Mouse (Mus musculus) T-cell, adult 2 months (primary cell): ENCODE data around the gene Prph.
"Not testable (repeated sequence)": the region's sequence is repeated elsewhere in the genome, so short reads cannot be mapped to it uniquely, and the experiment has no call there.

ENCODE experiments used
- DNase-seq: peaks from one replicate; pipeline ENCODE4 v3.0.0; 2022; ENCODE audit warnings: low spot score

The Prph gene

DNA sequence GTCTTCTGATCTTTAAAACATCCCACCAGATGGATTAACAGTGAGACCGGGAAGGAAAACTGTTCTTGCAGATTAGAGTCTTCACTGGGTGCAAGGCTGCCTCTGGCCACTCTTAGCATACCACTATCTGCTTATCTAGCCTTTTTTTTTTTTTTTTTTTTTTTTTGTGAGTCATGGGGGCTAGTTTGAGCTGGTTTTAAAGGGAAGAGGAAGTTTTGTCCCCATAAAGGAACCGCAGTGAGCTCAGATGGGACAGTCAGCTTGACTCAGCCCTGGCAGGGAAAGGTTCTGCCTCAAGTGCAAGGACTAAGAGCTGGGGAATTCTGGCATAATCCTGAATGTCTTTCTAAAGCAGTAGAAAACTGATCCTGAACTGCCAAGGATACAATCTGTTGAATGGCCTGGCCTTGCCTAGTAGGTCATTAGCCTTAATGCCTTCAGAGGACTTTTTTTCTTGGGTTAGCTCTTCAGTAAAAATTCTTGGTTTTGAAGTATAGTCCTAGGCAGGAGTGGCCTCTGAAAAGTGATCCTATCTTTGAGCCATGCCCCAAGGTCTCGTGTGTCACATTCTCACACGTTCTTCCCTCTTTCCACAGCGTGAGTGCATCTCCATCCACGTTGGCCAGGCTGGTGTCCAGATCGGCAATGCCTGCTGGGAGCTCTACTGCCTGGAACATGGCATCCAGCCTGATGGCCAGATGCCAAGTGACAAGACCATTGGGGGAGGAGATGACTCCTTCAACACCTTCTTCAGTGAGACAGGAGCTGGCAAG is 21.3 kb upstream of the Prph start:
- no peak for DNase-seq

DNA sequence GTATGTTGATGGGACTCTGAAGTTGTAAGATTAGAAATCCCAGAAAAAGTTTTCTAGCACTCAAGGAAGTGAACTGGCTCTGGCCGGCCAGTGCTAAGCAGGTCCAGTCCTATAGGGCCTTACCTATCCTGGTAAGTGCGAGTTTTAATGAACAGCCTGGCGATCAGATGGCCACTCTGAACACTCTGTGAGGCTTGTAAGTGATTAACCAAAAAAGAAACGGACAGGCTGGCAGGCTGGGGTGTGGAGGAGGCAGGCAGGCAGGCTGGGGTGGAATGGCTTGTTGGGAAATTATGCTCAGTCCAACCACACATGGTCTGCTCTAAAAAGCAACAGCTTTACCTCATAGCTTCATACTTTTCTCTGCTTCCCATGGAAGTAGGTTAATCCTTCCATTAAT is 19.5 kb upstream of the Prph start:
- DNase-seq = no peak

DNA sequence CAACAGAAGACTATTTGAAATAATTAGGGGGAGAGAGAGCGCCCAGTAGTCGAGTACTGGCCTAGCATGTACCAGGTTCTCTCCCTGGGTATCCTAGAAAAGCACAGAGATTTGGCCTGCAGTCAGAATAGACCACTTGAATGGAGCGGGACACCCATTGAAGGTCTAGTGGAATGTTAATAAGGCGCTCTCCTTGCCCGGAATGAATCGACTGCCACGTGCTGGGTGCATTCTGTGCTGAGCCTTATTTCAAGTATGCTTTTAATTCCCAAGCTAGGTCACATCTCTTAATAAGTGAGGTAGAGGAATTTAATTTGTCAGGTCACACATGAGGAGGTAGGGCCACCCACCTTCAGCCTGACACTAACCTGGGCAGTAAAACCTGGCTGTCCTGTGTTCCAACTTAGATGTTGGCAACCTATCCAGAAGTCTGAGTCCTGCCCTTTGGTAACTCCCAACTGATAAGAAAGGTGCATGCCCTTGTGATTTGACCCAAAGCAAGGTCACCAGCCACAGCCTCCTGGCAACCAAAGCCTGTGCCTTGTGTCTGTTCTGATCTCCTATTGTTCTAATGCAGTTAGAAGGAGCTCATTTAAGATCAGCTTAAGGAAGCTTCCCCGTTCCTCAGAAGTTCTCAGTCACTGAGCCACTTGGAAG is 18.6 kb upstream of the Prph start:
- DNase-seq = no peak

DNA sequence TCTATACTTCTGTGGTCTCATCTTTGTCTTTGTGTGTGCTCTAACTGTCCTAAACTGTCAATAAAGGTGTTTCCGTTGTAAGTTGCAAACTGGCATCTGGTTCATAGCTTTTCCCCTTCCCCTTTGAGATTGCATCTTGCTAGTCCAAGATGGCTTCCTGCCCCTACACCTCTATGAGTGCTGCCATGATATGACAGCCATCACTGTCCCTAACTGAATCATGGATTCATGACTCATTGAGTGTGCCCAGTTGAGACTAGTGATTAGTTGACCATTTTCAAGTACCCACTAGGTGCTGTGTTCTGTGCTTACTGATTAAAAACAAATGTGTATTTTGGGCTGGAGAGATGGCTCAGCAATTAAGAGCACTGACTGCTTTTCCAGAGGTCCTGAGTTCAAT is 16.9 kb upstream of the Prph start:
- DNase-seq = no peak

DNA sequence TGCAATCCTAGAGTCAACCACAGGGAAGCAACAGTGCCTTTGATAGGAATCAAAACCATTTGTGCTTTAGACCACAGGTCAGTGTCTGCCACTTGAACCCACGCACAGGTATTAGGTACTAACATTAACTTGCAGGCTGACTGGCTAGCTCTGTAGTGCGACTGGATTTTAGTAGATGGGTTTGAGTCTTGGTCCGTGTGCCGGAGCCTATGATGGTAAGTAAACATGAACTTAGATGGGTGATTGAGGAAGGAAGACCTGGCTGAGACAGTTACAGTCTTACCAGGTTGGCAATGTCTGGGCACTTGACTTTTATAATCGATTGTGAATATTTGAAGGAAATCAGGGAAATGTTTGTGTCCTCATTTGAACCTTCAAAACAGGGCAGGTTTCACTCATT is 16.2 kb upstream of the Prph start:
- no peak for DNase-seq

DNA sequence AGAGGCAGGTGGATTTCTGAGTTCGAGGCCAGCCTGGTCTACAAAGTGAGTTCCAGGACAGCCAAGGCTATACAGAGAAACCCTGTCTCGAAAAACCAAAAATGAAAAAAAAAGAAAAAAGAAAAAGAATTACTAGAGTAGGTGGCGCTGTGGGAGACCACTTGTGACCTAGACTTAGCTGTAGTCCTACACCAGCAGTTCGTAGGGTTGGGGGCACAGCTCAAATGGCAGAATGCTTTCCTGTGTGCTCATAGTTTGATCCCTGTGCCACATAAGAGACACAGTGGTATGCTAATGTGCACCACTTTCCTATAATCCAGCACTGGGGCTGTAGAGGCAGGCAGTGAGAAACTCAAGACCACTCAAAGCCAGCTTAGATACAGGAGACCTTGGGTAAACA is 15.7 kb upstream of the Prph start:
- DNase-seq = no peak

DNA sequence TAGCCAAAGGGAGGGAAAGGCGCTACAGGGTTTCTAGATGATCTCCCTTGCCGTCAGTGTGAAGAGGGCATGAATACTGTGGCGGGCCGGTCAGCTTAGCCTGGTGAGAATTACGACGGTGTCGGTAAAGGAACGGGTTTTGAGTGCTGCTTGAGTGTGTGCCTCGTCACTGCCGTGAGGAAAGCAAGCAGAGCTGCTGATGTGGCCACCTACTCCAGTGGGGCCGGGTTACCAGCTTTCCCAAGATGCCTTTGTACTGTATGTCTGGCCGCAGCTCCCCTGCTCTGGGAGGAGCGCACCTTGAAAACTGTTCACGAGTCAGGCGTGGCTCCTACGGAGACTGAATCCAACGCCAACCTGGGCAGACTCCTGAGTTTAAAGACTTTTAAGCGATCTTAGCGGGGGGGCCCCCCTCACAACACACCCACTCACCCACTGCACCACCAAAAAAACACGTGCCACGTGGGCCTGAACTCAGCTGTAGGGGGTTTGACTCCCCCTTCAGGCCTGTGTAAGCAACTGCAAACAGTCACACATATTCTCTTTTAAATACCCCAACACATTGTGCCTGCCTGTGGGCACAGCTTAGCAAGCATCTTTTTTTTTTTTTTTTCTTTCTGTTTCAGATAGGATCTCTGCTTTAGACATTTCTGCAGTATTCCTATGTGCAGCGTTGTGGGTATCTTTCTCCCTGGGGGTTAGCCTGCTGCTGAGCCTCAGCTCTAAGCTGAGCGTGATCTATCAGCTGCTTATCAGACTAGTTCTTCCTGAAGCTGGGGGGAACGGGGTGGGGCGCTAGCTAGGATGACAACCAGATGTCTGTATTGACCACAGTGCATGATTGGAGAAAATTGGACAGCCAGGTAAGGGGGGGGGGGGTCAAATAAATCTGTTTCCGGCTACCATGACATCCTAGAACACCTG is 14.7 kb upstream of the Prph start:
- no peak for DNase-seq

DNA sequence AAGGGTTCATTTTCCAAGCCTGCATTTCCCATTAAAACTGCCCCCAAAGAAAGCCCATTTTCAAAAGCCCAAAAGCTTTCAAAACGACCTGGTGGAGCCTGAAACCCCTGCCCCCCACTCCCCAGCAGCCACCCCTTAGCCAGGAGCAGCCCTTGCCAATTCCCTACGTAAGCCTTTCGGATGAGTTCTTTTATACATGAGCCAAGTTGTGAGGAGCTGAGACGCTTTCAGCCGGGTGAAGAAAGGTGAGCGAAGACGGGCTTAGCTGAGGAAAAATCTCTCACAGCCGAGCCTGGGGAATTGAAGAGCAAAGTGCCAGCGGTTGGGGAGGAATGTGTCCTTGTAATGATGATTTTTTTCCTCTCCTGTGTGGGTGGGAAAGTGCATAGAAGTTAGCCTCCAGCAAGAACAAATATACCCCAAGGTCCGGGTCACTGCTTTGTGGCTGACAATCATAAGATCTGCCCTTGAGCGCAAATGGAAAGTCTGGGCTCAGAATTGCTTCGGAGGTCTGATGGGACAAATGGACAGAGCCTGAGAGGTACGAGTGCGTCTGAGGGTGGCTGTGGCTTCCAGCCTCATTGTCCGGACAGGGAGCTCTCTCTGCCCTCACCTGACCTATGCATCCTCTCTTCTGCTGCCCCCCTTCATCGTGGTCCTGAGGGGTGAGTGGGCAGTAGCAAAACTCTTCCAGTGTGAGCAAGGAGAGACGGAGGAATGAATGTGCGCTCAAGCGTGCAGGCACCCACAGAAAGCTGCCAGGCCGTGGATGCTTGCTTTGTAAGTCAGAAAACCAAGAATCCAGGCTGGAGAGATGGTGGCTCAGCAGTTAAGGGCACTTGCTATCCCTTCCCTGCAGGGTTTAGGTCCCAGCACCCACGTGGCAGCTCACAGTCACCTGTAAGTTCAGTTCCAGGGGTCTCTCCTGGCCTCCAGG is 13.8 kb upstream of the Prph start:
- DNase-seq = no peak

DNA sequence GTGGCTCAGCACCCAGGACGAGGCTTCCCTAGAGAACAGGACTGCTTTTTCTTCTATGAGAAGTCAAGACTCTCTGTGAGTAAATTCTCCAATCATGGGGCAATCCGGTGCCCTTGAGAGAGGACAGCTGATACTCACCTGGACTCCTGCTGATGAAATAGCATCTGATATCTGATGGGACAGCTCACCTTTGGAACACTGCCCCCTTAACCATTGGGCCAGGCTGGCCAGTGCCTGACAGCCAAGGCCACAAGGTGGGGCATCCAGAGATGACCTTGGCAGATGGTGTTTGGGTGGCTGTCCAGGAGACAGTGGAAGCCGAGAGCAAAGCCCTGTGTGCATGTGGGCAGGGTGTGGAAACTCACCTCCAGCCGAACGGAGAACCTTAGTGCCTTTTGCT is 12.6 kb upstream of the Prph start:
- DNase-seq = no peak

DNA sequence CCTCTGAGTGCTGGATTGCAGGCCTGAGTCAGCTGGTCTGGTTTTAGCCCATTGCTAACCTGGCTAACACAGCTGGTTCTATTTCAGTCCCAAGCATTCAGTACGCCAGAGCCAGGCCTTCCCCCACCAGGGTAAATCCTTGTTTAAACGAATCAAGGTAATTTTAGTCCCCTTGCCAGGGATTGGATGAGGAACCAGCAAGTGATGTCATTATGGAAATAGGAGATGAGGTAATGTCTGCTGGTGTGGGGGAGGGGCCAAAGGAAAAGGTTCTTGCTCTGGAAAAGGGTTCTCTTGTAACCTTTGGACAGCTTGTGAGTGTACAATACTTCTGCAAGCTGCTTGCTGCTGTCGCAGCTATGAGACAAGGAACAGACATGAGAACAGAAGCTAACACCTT is 10.1 kb upstream of the Prph start:
- no peak for DNase-seq

DNA sequence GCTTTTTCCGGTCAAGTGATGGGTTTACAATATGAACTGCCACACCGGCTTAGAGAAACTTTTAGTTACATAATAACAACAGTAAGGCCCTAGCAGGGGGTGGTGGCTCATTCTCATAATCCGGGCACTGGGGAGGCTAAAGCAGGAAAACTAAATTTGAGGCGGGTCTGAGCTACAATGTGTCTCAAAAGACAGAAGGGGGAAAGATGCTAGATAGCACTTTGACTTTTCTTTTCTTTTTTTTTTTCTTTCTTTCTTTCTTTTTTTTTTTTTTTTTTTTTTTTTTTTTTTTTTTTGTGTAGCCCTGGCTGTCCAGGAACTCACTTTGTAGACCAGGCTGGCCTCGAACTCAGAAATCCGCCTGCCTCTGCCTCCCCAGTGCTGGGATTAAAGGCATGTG is 9.2 kb upstream of the Prph start:
- DNase-seq = not testable (repeated sequence)

DNA sequence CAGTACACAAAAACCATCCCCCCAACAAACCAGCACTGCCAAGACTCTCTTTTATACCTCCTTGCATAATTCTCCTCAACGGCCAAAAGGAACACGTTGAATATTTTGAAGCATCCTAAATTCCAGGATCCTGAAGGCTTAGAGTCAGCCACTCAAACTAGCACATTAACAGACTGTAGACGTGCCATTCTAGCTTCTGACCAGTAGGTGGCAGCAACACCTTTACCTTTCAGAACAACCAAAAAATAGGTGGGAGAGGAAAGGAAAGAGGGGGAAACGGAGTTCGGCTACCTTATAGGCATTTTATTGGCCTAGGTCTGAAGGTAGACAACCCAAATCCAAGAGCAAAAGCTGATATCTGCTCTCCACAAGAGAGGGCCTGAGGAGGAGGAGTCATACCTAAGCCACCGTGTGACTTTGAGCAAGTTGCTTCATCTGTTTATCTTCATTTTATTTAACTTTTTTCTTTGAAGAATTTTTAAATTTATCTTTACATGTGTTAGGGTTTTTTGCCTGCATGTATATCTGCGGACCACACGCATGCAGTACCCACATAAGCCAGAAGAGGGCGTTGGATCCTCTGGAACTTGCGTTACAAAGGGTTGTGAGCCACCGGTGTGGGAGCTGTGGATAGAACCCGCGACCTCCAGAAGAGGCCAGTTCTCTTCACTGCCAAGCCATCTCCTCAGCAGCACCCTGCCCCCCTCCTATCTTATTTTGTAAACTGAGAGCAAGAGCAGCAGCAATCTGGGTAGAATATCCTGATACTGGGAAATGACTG is 5.3 kb upstream of the Prph start:
- peak; percentile 48 for DNase-seq

DNA sequence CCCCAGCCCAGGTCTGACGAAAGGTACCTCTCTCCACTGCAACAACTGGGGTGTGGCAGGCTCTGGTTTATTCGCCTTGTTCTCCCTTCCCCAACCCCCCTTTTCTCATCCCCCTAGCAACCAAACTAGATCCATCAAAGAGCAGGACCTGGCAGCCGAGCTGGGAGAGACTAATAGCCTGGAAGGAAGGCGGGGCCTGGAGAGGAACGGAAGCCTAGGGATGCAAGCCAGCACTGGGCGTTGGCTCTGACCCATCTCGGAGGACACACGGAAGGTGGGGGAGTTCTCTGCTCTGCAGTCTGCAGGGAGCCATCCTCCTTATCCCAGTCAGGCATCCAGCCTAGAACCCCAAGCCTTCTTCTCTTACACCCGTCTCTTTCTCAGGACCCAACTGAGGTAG is 1.6 kb upstream of the Prph start:
- DNase-seq = no peak

DNA sequence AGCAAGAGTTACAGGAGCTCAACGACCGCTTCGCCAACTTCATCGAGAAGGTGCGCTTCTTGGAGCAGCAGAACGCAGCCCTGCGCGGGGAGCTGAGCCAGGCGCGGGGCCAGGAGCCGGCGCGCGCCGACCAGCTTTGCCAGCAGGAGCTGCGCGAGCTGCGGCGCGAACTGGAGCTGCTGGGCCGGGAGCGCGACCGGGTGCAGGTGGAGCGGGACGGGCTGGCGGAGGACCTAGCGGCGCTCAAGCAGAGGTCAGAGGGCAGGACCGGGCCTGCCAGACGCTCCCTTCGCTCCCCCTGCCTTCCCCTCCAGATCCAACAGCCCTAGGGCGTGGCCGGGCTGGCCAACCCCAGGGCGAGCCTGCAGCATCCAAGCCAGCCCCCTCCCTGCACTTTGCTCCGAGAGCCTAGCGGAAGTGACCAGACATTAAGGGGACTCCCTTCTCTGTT is 562 bp downstream of the Prph start:
- DNase-seq = no peak

DNA sequence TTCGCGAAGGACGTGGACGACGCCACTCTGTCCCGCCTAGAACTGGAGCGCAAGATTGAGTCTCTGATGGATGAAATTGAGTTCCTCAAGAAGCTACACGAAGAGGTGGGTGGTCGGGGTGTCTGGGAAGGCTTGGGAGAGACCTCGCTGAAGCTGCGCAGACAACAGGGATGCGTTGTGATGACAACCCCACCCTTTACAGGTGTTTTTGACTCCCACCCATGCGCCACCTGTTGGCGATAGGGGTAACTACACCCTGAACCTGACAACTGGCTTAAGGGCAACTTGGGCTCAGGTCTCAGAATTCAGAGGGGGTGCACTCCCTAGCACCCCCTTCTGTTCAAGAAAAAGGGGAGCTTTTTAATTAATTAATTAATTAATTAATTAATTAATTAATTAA is 1.4 kb downstream of the Prph start:
- DNase-seq = peak; percentile 41

DNA sequence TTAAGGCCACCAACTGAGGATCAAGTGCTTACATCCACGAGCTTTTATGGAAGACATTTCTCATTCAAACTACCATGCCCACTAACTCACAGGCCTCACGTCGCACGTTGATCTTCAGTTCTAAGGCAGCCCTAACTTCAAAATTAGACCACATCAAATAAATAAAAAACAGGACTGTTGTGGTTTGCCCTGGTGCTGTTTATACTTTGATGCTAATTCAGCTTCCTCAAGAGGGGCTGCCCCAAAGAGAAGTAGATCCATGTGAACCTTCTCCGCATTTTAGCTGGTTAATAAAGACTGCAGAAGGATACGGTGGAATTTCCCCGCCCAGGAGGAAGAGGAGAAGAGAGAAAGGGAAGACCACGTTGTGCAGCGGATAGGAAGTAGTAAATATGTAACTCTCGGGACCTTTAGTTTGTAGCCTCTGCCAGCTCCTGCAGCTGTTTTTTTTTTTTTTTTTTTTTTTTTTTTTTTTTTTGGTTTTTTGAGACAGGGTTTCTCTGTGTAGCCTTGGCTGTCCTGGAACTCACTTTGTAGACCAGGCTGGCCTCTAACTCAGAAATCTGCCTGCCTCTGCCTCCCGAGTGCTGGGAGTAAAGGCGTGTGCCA is 10.7 kb downstream of the Prph start:
- no peak for DNase-seq

DNA sequence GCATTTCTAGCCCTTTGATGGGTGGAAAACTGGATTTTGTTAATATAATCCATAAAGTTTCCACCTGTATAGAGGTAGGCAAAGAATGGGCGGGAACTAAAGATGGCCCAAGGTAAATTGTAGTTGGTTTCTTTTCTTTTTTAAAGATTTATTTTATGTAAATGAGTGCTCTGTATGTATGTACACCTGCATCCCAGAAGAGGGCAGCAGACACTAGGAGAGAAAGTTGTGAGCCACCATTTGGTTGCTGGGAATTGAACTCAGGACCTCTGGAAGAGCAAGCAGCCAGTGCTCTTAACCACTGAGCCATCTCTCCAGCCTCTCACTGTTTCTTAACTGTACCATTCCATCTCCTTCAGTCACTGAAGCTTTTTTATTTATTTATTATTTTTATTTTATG is 17.0 kb downstream of the Prph start:
- no peak for DNase-seq

DNA sequence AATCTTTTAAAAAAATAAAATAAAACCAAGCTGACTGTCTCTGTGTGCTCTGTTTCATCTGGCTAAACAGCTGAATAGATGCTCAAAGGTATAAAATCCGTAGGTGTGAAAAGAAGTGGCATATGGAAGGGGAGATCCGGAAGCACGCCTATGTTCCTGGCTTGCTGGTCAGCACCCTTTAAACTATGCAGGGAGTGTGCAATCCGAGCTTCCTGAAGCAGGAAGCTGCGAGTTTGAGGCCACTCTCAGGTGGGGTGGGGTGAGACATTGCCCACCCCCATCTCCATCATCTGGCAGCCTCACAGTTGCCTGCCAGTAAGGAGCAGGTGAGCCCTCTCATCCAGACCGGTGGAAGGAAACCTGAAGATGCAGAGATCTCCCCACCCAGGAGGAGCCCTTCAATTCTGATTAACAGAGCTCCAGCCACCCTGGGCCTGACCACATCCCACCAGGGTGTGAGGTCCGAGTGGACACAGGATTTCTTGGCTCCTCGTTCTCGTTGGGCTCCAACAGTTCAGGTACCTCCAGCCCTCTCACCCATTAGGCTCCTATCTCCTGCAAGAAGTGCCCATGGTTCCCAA is 19.1 kb downstream of the Prph start, which contains the start of gene Troap:
Gene Troap, plus strand, starts transcription at position 557 of the 581 bp plus-strand sequence.
- DNase-seq = no peak

DNA sequence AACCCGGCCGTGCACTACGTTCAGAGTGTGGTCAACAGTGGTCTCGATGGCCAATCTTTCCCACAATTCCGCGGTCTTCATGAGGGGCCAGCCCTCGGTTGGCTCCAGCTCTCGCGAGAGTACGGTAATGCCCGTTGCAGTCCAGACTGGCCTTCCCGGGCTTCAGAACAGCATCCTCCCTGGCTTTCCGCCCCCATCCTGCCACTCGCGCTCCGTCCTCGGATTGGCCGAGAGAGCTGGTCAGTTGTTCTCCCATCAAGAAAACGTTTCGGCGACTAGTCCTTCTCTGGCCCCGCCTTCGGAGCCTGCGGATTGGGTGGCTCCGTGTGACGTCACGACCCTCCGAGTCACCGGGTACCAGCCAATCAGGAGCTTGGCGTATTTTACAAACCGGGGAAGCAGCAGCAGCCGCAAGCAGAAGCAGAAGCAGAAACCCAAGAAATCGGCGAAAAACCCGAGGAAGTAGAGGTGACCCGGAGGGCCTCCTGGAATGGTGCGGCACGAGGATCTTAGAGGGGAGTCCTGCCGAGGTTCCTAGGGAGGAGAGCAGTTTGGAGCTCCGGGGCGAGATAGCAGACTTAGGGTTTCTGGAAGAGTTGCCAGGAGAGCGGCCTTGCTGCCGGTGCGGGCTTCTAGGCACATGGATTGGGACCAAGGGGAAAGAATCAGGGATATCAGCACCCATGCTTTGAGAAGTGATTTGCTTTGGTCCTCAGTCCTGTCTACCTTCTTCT is 19.8 kb downstream of the Prph start:
- peak; percentile 93 for DNase-seq
